Mouse (Mus musculus): ENCODE measurements around the gene Anxa11. TPM values are rescaled to one million over a fixed set of nuclear protein-coding genes. Genes with fewer than 3 reads are reported as not detected.

The Anxa11 gene
- polyA plus RNA-seq, 1 experiment from 2014 or later = 3.5 TPM

Small RNAs within 50 kb of the gene (microRNA-seq; reads per million reads assigned to microRNA genes)
- not detected for gene Gm23701

Other genes with a start within 250 kb of the Anxa11 start
- 38.7 TPM in 2 replicates for gene Ppif, start 148.0 kb upstream of the Anxa11 start, polyA plus RNA-seq (2014; fragmentation: Nextera tagmentation; extraction: Ambion mirVana)
- 22.3 and 22.6 TPM in 2 replicates for gene Zcchc24, start 73.1 kb upstream of the Anxa11 start, polyA plus RNA-seq (2014; fragmentation: Nextera tagmentation; extraction: Ambion mirVana)
- not detected in 2 replicates for gene Plac9a, start 60.9 kb downstream of the Anxa11 start, polyA plus RNA-seq (2014; fragmentation: Nextera tagmentation; extraction: Ambion mirVana)
- 1.1 and 2.4 TPM in 2 replicates for gene Tmem254a, start 85.5 kb downstream of the Anxa11 start, polyA plus RNA-seq (2014; fragmentation: Nextera tagmentation; extraction: Ambion mirVana)
- gene Cphx1, start 96.1 kb downstream of the Anxa11 start, polyA plus RNA-seq (2014; fragmentation: Nextera tagmentation; extraction: Ambion mirVana) = not detected in 2 replicates
- gene Duxbl1, start 136.4 kb downstream of the Anxa11 start, polyA plus RNA-seq (2014; fragmentation: Nextera tagmentation; extraction: Ambion mirVana) = 3.8 and 5.9 TPM in 2 replicates
- 0.89 TPM in 1 of 2 replicates, not detected in the other for gene Gm9780, start 200.6 kb downstream of the Anxa11 start, polyA plus RNA-seq (2014; fragmentation: Nextera tagmentation; extraction: Ambion mirVana)
- gene Tmem254c, start 225.2 kb downstream of the Anxa11 start, polyA plus RNA-seq (2014; fragmentation: Nextera tagmentation; extraction: Ambion mirVana) = 17.1 and 25.8 TPM in 2 replicates
- gene Cphx2, start 239.4 kb downstream of the Anxa11 start, polyA plus RNA-seq (2014; fragmentation: Nextera tagmentation; extraction: Ambion mirVana) = not detected in 2 replicates
- gene Cphx3, start 240.1 kb downstream of the Anxa11 start, polyA plus RNA-seq (2014; fragmentation: Nextera tagmentation; extraction: Ambion mirVana) = not detected in 2 replicates

All from neural tube, embryonic 11.5 days (tissue).